ENCODE assay signal across 9 mouse cellular contexts in genomic region chr3:97658426-97659193, GRCm38 (mm10). TPM values are rescaled to one million over a fixed set of nuclear protein-coding genes. Genes with fewer than 3 reads are reported as not detected.
A peak's percentile ranks its signal among the peaks of the same experiment; 100 is the strongest.
DNase-seq lines count a peak whose midpoint lies in the region; ATAC-seq and TF ChIP-seq lines count a peak whose summit lies in the region.
"Had no signal": no experiment of that assay in that cellular context is flagged by ENCODE, and none has a peak within 500 bp of the region (broad histone marks: within the 10 kb centered on the region; RNA-seq: fewer than 3 reads in every experiment).

No protein-coding gene starts in this region.

- TF ChIP-seq EP300 in lung, postnatal 0 days (IDR thresholded peaks at IDR 0.05): no peak

- no peaks in the 10 kb centered on the region for H3K27me3 ChIP-seq in G1E (ENCODE audit: insufficient read depth, low read length)
- no peaks in the 10 kb centered on the region for H3K27me3 ChIP-seq in hindbrain, embryonic 10.5 days (ENCODE audit: insufficient read depth, poor library complexity, severe bottlenecking)
- H3K27me3 ChIP-seq in lung, postnatal 0 days (replicated peaks; ENCODE audit: insufficient read depth, low read length): no peaks in the 10 kb centered on the region
- H3K27me3 ChIP-seq in splenic B cell, adult 2 months (ENCODE audit: control insufficient read depth, insufficient read depth, low read length, poor library complexity, severe bottlenecking): no peaks in the 10 kb centered on the region

- H3K9me3 ChIP-seq in G1E (replicated peaks): no peaks in the 10 kb centered on the region
- 0 out of 2 replicates have a peak, but pooled peaks cover 3% of the 10 kb centered on the region for H3K9me3 ChIP-seq in hindbrain, embryonic 10.5 days
- H3K9me3 ChIP-seq in lung, postnatal 0 days (ENCODE audit: low read length): no peaks in the 10 kb centered on the region

- H3K4me2 ChIP-seq in lung, postnatal 0 days (replicated peaks; ENCODE audit: low read depth, low read length): peak overlapping the region; percentile 94

- peaks cover 24% of the 10 kb centered on the region for H3K4me1 ChIP-seq in G1E (ENCODE audit: insufficient read depth, low read depth, low read length)
- peaks cover 17% of the 10 kb centered on the region for H3K4me1 ChIP-seq in hindbrain, embryonic 10.5 days (replicated peaks)
- 0 out of 2 replicates have a peak, but pooled peaks cover 6% of the 10 kb centered on the region for H3K4me1 ChIP-seq in lung, postnatal 0 days (ENCODE audit: insufficient read depth, low read depth, low read length)

- peak overlapping the region; percentile 94 for H3K4me3 ChIP-seq in G1E (ENCODE audit: low read depth, low read length)
- H3K4me3 ChIP-seq in hindbrain, embryonic 10.5 days: peak overlapping the region; percentile 87
- H3K4me3 ChIP-seq in lung, postnatal 0 days (ENCODE audit: low read depth, low read length): peak overlapping the region; percentile 87

- H3K36me3 ChIP-seq in G1E (replicated peaks): peaks cover 21% of the 10 kb centered on the region
- H3K36me3 ChIP-seq in hindbrain, embryonic 10.5 days: peaks cover 15% of the 10 kb centered on the region
- H3K36me3 ChIP-seq in lung, postnatal 0 days (ENCODE audit: insufficient read depth, low read length): 0 out of 2 replicates have a peak, but pooled peaks cover 3% of the 10 kb centered on the region
- H3K36me3 ChIP-seq in splenic B cell, adult 2 months (ENCODE audit: control insufficient read depth, insufficient read depth, low read length, poor library complexity, severe bottlenecking): peaks cover 1% of the 10 kb centered on the region

- TF ChIP-seq CTCF in G1E (IDR thresholded peaks at IDR 0.05; ENCODE audit: low read depth, low read length): no peak
- TF ChIP-seq CTCF in lung, postnatal 0 days (IDR thresholded peaks at IDR 0.05): no peak

- peak; percentile 22 for DNase-seq in kidney, postnatal 10 days
- DNase-seq in kidney, adult 8-10 months: no peak
- peak; percentile 75 for DNase-seq in G1E (ENCODE audit: low spot score)
- peak; percentile 25 for DNase-seq in c-Kit-negative CD71-positive TER-119-positive erythroid progenitor cells, embryonic 14.5 days (ENCODE audit: low read depth, low spot score)
- no peak for DNase-seq in hindbrain, embryonic 10.5 days (ENCODE audit: low spot score)
- DNase-seq in lung, postnatal 0 days (ENCODE audit: low spot score): no peak
- peak; percentile 17 for DNase-seq in splenic B cell, adult 2 months (ENCODE audit: low read depth, low spot score)
- DNase-seq in adrenal gland, adult 8-10 months: no peak

- peak overlapping the region; percentile 51 for H3K9ac ChIP-seq in lung, postnatal 0 days (replicated peaks; ENCODE audit: low read depth)

- peak overlapping the region; percentile 89 for H3K27ac ChIP-seq in hindbrain, embryonic 10.5 days
- H3K27ac ChIP-seq in lung, postnatal 0 days (ENCODE audit: low read length): peak overlapping the region; percentile 21; the same call in 1 of the 2 replicates

- WGBS in hindbrain, embryonic 10.5 days: 1% methylated on average over 50 of the region's 50 CpGs
- under 1% methylated on average over 36 of the region's 50 CpGs for WGBS in lung, postnatal 0 days

- 0 out of 2 replicates have a peak, but pooled peaks have one; percentile 23 for ATAC-seq in G1E (ENCODE audit: extremely low read depth, insufficient number of reproducible peaks, low FRiP score, poor library complexity, severe bottlenecking)
- ATAC-seq in lung, postnatal 0 days: peak; percentile 73

RNA-seq across cellular contexts. Expression of gene Prkab2, which starts 0.6 kb away (rescaled TPM):
- 5.9 and 10.2 TPM in 2 replicates for total RNA-seq in G1E (2014; fragmentation: Nextera tagmentation)
- 4.8 and 5.0 TPM in 2 replicates for total RNA-seq in G1E (2017)
- polyA plus RNA-seq in G1E (2012): 1.3 and 1.8 TPM in 2 replicates
- 6.4 and 7.4 TPM in 2 replicates for polyA plus RNA-seq in hindbrain, embryonic 10.5 days (2016; fragmentation: Nextera tagmentation; extraction: Ambion mirVana)
- 3.1 and 3.7 TPM in 2 replicates for polyA plus RNA-seq in lung, postnatal 0 days (2015; fragmentation: Nextera tagmentation; extraction: Ambion mirVana)
- total RNA-seq in adrenal gland, adult 8-10 months (2022): 10 to 100 TPM in 2 of 4 experiments, 1 to 10 TPM in 2; 7.0 to 13.1 (median 10.2) TPM

RNA-seq across cellular contexts. Expression of gene Gm17651, which starts 15.9 kb away (rescaled TPM):
- total RNA-seq in G1E (2014; fragmentation: Nextera tagmentation) (not detected in 2 replicates), G1E (2017) (not detected in 2 replicates)
- not detected in 2 replicates for polyA plus RNA-seq in G1E (2012)
- not detected in 2 replicates for polyA plus RNA-seq in hindbrain, embryonic 10.5 days (2016; fragmentation: Nextera tagmentation; extraction: Ambion mirVana)
- polyA plus RNA-seq in lung, postnatal 0 days (2015; fragmentation: Nextera tagmentation; extraction: Ambion mirVana): not detected in 2 replicates
- total RNA-seq in adrenal gland, adult 8-10 months (2022): not detected
- polyA plus RNA-seq: gonadal fat pad, adult 2 months had no signal

RNA-seq across cellular contexts. Expression of gene Fmo5, which starts 30.0 kb away (rescaled TPM):
- total RNA-seq in G1E (2014; fragmentation: Nextera tagmentation) (4.6 and 7.4 TPM in 2 replicates), G1E (2017) (1.5 and 1.7 TPM in 2 replicates)
- 0.11 and 0.25 TPM in 2 replicates for polyA plus RNA-seq in G1E (2012)
- polyA plus RNA-seq in hindbrain, embryonic 10.5 days (2016; fragmentation: Nextera tagmentation; extraction: Ambion mirVana): 0.50 and 0.76 TPM in 2 replicates
- polyA plus RNA-seq in lung, postnatal 0 days (2015; fragmentation: Nextera tagmentation; extraction: Ambion mirVana): 6.1 and 6.5 TPM in 2 replicates
- 10 to 100 TPM; 16.9 to 19.1 (median 17.8) TPM for total RNA-seq in adrenal gland, adult 8-10 months (2022)

RNA-seq across cellular contexts. Expression of gene Chd1l, which starts 48.6 kb away (rescaled TPM):
- total RNA-seq in G1E (2014; fragmentation: Nextera tagmentation) (11.3 and 16.3 TPM in 2 replicates), G1E (2017) (26.9 TPM in 2 replicates)
- 5.1 and 7.0 TPM in 2 replicates for polyA plus RNA-seq in G1E (2012)
- 17.5 and 21.5 TPM in 2 replicates for polyA plus RNA-seq in hindbrain, embryonic 10.5 days (2016; fragmentation: Nextera tagmentation; extraction: Ambion mirVana)
- polyA plus RNA-seq in lung, postnatal 0 days (2015; fragmentation: Nextera tagmentation; extraction: Ambion mirVana): 9.5 and 9.6 TPM in 2 replicates
- total RNA-seq in adrenal gland, adult 8-10 months (2022): 10 to 100 TPM; 14.2 to 20.3 (median 19.3) TPM

Comparison
In these comparisons a context has a peak if more than half of its experiments do, and no peak if none do; other contexts are left out.
1. DNase-seq: peak in kidney, postnatal 10 days (single experiment), G1E (single experiment), c-Kit-negative CD71-positive TER-119-positive erythroid progenitor cells, embryonic 14.5 days (single experiment) and splenic B cell, adult 2 months (single experiment); none in kidney, adult 8-10 months (0 of 2), hindbrain, embryonic 10.5 days (single experiment), lung, postnatal 0 days (single experiment) and adrenal gland, adult 8-10 months (single experiment).
2. Peak in every context shown above with its lines, with median percentiles within 50 percentile points of each other: H3K4me3 ChIP-seq.